Mouse (Mus musculus) hindlimb bud, embryonic 11.5 days (tissue): Measurements from ENCODE around the gene Tubg2.

Experiments used
- DNase-seq: peaks from one replicate; pipeline ENCODE4 v3.0.0-alpha.2; 2012; ENCODE audit warnings: low read depth, low spot score; ENCODE audit errors: extremely low spot score

Gene Tubg2

DNA sequence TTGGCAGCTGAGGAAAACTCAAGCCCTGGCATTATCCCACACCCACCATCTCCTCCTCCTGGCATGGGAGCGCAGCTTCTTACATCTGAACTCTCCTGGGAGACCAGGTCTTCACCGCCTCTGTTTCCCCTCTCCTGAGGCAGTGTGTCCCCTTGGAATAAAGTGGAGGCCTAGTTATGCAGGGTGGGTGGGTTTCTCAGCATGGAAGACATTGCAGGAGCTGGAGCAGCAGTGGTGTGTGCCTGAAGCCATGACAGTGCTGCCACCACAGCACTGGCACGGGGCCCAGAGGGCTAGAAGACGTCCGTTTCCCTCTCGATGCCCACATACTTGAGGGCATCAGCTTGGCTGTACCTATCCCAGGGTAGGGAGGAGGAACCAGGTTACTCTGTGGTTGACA, 36.9 kb downstream of the Tubg2 start:
- DNase-seq, result no peak

DNA sequence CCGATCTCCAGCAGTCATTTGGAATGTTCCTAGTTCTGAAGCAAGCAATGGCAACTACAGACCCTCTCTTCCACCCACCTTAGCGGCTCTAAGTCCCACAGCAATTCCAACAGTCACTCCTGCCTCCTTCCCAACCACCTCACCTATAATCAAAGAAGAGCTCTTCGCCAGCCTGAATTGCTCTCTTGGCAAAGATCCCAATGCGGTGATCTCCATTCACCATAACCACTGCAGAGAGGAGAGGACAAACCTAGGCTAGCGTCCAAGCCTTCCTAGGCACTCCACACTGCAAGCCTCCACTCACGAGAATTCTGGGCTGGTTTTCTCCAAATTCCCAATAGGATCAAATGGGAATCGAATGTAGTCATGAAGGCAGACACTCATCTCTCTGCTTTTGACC, 37.4 kb downstream of the Tubg2 start:
- DNase-seq, result no peak

DNA sequence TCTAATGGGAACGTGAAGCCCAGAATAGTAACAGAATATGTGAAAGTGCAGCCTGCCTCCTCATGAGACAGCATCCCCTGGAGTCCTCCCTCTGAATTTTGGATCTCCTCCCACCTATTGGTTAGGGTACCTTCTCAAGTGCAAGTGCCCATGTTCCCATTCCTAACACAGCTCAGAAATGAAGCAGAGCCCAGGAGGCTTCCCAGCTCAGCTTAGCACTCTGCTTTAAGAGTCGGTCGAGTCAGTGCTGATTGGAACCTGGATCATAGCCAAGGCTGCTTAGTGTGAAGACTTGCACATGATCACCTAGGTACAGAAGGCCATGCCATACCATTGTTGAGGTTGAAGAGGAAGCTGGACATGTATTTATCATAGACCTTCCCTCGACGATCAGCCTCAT, 38.4 kb downstream of the Tubg2 start:
- DNase-seq, result no peak

DNA sequence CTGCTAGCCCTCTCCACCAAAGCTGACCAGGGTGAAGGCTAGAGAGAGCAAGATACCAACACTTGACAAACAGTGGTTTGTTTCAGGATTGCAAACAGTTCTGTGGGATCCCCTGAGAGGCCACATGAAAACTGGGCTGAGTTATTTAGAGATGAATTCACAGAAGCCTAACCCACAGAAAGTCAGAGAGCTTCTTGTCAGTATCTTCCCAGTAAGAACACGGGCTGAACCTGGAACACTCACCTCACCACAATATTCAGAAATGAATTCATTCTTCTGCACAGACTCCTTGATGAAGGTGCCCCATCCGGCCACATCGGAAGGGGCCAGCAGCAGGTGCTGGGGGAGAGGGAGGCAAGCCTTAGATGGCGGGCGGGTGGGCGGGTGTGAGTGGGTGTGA, 38.9 kb downstream of the Tubg2 start:
- DNase-seq, result no peak

DNA sequence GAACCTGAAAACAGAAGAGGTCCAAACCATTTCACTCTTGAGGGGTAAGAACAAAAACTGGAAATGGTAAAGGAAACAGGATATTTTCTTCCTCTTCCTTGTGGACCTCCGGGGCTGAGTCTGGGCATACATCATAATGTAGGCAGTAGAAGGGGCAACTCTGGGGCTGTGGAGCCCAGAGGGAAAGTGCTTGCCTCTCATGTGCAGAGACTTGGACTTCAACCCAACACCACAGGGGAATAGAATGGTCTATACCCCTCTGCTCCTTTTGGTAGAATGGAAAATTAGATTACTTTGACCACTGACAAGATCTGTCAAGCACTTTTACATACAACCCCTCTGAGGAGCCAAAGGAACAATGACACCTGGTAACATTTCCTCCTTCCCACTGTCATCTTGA, 39.4 kb downstream of the Tubg2 start:
- DNase-seq, result no peak

DNA sequence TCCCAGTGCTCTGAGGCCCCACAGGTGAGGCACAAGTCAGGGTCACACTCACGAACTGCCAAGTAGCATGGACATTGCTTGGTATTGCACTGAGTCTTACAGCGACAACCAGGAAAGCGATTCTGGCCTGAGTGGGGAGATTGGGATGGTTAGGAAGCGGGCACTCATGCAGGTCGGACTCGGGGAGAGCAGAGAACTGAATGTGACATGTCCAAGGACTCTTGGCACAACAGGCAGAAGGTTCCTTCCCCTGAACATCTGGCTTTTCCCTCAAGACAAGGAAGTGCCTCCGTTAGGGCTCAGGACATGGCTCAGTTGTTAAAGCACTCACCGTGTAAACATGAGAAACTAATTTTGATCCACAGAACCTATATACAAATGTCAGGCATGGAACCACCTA, 39.9 kb downstream of the Tubg2 start:
- DNase-seq, result no peak

DNA sequence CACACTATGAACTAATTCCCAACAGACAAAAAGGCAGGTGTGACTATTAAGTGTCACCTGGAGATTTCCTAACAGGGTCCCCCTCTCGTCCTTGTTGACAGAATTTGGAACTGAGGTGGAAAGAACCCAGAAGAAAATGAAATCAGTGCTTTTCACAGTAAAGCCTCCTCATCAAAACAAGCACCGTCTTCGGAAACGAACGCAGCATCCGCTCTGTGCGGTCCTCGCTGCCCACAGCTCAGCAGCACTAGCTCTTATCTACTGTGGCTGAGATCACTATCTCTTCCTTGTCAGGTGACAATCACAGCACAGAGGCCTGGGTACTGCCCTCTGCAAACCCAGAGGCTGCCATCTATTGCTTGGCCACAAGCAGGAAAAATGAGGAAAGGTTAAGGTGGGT, 40.5 kb downstream of the Tubg2 start:
- no peak for DNase-seq

DNA sequence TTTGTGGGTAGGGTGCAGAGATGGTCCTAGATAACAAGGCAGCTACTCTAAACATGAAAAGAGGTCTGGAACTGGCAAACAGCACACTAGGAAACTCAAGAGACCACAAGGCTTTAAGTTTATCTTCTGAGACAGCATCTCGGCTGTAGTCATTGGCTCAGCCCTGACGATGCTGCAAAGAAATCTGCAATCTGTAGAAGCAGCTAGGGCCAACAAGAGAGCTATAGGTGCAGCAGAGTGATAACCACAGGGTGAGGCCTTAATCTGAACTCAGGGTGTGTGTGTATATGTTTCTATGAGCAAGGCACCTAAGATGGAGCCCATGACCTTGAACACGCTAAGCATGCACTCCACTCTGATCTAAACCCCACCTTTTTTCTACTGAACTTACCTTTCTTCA, 43.8 kb downstream of the Tubg2 start:
- no peak for DNase-seq

DNA sequence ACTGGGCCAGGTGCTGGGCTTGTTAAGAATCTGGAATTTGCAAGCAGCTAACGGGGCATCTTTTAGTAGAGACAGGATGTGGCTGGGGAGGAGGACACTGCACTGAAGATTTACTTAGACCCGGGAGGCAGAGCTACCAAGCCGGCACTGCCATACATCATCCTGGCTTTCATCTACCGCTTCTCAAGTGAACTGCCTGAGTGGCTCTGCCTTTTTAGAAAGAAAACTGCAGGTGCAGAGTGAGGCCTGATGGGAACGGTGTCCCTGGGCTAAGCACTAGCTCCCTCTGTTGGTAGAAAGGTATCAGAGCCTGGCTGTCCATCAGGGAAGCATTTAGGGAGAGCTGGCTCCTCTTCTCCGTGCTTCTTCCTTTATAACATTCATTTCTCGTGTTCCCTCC, 45.3 kb downstream of the Tubg2 start:
- no peak for DNase-seq
